Mouse (Mus musculus): Measurements from ENCODE around the gene Krt6a.

GRCm38 (mm10) chr15:101694207-101694606, at the start of gene Krt6a:
- TF ChIP-seq EP300 (IDR thresholded peaks at IDR 0.05; ENCODE audit: low read depth) (no peak), CTCF (IDR thresholded peaks at IDR 0.05; ENCODE audit: low read depth) (no peak)
